Mouse (Mus musculus) lung, postnatal 36 days (tissue): ENCODE results near the gene Esrra.

Source experiments
- DNase-seq: peaks from one replicate; pipeline ENCODE4 v3.0.0; 2022; ENCODE audit warnings: mixed read lengths

Gene Esrra

DNA sequence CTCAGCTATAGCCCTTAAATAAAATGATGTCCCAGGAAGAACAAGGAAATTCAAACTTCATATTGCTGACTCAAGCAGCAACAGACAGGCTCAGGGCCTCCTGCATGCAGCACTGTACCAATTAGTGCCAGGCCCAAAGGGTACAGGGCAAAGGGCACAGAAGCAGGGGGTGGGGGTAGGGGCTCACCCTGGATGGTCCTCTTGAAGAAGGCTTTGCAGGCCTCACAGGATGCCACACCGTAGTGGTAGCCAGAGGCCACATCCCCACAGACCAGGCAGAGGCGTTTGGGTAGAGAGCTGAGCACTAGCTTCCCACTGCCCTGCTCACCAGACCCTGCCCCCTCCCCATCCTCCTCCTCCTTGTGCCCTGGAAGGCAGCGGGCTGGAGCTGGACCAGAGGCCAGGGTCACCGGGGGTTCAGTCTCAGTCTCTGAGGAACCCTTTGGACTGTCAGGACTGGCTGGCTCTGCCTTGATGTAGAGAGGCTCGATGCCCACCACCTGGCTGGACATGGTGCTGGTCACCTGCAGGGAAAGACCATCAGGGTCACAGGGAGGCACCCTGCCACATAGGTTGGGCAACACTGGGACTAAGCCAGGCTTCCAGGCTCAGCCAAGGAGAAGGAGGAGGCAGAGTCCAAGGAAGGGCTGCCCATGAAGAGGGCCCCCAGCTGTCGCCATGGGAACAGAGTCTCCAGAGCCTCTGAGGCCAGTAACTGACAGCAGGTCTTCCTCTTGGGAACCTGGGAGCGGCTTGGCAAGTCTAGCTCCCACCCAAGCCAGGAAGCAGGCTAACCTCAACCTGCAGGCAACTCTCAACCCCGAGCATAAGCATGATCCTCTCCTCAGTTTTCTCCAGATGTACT is 1.5 kb downstream of the Esrra start:
- peak; percentile 73 for DNase-seq

DNA sequence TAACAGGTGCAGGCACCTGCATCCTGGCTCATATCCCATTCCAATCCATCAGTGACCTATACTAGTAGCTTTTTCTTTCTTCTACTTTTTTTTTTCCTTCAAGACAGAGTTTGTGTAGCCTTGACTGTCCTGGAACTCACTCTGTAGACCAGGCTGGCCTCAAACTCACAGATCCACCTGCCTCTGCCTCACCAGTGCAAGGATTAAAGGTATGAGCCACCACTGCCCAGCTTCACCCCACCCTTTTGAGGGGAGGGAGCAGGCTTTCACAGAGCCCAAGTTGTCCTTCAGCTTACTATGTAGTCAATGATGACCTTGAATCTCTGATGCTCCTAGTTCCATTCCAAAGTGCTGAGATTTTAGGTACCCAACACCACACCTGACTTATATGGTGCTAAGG is 2.2 kb downstream of the Esrra start:
- no peak for DNase-seq

DNA sequence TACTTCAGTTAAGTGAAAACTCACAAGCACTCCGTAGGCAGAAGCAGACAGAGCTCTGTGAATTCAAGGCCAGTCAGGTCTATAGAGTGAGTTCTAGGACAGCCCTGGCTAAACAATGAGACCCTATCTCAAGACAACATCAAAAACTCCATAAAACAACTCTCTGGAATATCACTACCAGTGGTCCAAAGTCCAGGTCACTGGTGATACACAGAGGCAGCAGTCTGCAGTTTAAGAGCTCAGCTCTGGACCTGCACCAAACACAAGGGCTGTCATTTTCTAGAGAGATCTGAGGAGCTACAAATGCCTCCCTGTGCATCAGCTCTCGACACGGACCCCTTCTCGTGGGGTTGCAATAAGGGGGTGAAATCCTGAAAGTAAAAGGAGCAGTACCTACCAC is 3.3 kb downstream of the Esrra start:
- DNase-seq = no peak

DNA sequence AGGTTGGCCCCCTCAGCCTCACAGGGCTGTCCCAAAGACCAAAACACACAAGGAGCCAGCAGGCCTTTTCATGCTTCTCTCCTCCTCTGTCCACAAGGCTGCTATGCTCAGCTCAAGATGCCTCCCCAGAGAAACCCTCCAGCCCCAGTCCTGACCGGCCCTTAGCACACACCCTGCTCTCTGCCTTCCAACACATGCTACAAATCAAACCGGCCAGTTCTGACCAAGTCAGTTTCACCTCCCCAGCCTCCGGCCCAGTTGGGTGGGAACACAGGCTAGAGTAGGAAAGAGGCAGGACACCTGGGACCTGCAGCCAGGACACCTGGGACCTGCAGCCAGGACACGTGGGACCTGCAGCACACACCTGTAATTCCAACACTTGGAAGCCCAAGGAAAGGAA is 5.1 kb downstream of the Esrra start:
- no peak for DNase-seq

DNA sequence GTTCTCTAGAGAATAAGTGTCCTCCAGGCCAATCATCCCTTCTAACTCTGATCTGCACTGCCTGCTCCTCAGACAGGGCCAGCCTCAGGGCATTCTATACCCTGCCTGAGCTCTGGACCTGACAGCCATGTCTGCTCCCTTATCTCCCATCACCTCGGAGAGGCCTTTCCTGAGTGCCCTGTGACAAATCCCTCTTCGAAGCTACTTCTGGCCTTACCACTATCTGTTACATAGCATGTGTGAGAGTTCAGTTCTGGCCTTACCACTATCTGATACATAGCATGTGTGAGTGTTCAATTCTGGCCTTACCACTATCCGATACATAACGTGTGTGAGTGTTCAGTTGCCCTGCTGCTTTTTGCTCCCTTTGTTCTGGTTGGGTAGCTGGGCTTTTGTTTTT is 6.3 kb downstream of the Esrra start:
- no peak for DNase-seq

- no peak for DNase-seq
Observed at GRCm38 (mm10) chr19:6914540-6914939, 7.1 kb downstream of the Esrra start.

DNA sequence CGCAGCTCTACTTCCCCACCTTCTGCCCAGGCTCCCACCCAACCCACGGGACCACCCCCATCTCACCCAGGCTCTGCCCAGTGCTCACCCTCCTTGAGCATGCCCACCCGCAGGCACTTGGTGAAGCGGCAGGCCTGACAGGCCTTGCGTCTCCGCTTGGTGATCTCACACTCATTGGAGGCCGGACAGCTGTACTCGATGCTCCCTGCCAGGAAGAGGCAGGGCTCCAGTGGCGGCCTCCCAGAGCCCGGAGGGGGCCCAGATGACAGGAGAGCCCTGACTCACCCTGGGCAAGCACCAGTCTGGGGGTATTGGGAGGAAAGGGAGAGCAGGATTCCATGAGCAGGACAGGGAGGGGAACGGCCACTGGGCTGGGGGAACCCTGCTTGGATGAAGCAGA is 7.6 kb downstream of the Esrra start:
- DNase-seq = no peak

DNA sequence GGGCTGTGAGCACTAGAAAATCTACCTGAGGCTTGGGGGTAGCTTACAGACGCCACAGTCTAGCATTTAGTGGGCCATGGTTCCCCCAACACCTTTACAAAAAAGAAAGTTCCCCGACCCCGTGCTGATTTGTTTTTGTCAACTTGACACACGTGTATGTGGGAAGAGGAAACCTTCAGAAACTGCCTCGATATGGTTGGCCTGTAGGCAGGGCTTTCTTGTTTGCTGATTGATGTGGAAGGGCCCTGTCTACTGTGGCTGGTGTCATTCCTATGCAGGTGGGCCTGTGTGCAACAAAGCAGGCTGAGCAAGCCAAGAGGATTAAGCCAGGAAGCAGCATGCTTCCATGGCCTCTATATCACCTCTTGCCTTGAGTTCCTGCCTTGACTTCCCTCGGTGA is 8.6 kb downstream of the Esrra start:
- no peak for DNase-seq

GRCm38 (mm10) chr19:6912205-6912970 is 9.2 kb downstream of the Esrra start:
- DNase-seq = no peak

DNA sequence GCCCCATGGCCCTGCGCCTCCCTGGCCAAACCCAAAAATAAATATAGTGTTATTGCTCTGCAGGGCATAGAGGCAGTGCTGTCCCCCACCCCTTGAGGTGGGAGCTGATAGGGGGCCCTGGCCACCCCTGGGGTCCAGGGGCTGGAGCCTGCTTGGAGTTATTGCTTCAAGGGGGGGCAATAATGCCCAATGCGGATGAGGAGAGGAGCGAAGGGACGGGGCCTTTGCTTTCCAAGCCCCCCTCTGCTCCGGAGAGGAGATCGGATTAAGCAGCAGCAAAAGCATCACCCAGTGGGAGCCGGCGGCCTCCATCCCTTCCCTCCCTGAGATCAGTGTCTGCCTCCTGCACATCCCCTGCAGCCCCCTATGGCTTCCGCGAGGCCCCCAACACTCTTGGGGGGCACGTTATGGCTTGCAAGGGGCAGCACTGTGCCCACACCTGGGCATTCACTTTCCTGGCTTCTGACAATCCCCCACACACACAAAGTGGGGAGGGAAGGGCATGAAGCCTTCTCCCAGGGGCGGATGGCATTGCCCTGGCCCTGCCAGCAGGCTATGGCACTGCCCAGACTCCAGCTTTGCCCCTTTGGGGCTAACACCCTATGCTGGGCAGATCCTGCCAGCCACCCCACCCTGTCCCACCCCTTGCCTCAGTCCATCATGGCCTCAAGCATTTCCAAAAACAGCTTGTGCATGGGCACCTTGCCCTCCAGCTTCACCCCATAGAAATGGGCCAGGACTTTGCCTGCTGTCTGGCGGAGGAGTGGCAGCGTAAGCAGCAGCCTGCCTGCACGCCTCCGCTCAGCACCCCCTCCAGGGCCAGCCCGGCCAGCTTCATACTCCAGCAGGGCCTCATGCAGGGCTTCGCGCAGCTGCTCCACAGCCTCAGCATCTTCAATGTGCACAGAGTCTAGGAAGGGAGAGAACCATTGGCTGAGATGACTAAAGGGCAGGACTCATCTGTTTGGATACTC is 10.2 kb downstream of the Esrra start:
- DNase-seq = no peak

GRCm38 (mm10) chr19:6910306-6910705 is 11.3 kb downstream of the Esrra start:
- DNase-seq = peak; percentile 56

GRCm38 (mm10) chr19:6909507-6910289 is 11.9 kb downstream of the Esrra start, which contains the start of the genes Trmt112 and Prdx5:
TSS of gene Trmt112 (plus strand) at chr19:6909698.
TSS of gene Prdx5 (minus strand) at chr19:6910106.
- peak; percentile 94 for DNase-seq

GRCm38 (mm10) chr19:6909021-6909420 is 12.6 kb downstream of the Esrra start:
- no peak for DNase-seq

DNA sequence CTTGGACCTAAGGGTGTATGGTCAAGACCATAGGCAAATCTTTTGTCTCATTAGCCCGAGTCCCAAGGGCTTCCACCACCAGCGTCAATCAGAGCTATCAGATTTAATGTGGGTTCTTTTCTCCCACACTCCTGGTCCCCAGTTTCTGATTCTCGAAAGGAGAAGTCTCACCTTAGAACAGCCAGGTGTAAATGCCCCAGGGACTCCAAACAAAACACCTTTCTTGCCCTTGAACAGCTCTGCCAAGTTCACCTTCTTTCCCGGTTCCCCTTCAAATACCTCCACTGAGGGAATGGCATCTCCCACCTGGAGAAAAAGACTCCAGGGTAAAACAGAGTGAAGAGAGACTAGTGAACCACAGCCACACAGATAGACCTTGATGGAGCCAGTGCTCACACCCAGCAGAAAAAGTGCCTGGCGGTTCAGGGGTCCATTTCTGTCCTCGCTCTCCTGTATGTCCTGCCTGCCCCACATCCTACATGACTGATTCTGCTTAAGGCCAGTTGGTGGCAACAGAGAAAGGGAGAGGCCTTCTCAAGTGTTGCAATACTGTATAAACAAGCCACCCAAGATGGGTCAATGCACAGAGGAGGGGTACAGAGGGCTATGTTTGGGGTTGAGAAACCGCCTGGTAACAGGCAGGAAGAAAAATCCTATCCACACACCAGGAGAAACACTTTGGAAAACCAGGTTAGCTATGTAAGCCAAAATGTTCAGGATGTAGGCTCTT is 13.6 kb downstream of the Esrra start:
- DNase-seq = peak; percentile 49

DNA sequence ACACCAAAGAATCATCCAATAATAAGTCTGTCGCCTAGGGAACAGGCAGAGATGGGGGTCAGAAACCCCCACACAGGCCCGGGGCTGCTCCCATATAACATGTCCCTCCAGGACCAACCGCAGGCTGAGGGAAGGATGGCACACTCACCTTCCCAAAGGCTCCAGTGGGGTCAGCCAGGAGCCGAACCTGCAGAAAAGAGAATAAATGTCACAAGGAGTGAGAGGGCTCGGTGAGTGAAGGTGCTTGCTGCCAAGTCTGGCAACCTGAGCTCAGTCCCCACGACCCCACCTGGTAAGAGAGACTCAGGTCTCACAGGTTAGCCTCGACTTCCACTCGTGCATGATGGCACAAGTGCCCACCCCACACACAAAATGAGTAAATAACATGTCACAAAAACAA is 14.5 kb downstream of the Esrra start:
- DNase-seq = no peak

- no peak for DNase-seq
Observed at GRCm38 (mm10) chr19:6906199-6906598, 15.4 kb downstream of the Esrra start.

DNA sequence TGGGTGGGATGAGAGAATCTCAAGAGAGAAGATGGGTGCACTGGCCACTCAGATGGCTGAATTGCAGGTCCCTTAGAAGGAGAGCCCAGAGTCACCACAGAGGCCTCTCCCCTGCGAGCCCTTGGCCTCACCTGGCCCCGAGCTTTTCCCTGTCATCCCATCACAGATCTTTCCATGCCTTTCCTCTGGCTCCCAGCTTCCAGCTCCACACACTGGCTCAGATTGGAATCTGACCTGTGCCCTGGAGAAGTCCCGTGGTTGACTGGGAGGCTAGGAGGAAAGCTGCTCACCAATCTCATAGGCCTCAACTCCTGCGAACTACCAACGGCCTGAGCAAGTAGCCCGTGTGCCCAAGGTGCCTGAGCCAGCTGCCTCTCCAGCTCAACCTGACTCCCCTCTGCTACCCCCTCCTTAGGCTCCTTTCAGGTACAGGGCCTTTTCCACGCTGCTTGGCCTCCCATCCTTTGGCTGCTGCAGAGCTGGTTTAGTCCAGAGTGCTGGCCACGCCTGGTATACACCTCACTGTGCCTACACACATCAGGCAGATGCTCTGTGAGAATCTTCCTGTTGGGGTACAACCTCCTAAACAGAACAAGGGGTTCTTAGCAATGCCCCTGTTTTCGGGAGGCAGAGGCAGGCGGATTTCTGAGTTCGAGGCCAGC is 16.0 kb downstream of the Esrra start:
- no peak for DNase-seq

DNA sequence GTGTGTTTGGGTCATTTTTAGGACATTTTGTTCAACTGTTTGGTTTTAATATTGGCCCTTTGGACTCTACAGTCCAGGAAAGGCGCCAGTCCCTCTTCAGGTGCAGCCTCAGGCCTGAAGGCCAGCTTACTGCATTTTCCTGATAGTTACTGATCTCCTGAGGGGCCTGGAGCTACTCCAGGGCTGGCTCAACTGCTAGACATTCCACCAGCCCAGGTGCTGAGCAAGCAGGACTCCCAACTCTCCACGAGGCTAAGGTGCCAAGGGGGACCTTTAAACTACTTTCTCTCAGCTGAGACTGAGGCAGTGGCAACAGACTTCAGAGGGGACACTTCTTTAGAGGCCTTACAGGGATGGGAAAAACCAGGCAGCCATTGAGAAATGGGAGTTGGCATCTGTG is 16.8 kb downstream of the Esrra start:
- DNase-seq = no peak

GRCm38 (mm10) chr19:6903031-6903430 is 18.6 kb downstream of the Esrra start:
- DNase-seq = no peak

GRCm38 (mm10) chr19:6899641-6900040 is 22.0 kb downstream of the Esrra start:
- DNase-seq = no peak
